Mouse (Mus musculus): ENCODE results near the gene Ryr2.

The Ryr2 gene

DNA sequence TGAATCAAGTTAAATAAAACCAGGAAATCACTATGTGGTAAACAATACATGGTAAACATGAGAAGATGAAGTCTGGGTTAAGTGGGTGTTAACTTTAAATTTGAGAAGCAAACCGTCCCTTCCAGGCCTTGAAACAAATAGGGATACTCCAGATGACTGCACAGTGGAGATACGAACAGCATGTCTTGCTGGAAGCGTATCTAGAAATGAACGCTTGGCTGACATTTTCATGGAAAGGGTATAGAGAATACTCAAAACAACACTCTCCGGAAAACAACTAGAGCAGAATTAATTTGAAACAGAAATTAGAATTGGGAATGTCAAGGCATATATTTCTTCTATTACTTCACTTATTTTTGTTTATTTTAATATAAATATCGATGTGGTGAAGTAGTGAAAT lies 329.0 kb downstream of the Ryr2 start:
- DNase-seq (ENCODE audit: low read depth, low spot score) = no peak

DNA sequence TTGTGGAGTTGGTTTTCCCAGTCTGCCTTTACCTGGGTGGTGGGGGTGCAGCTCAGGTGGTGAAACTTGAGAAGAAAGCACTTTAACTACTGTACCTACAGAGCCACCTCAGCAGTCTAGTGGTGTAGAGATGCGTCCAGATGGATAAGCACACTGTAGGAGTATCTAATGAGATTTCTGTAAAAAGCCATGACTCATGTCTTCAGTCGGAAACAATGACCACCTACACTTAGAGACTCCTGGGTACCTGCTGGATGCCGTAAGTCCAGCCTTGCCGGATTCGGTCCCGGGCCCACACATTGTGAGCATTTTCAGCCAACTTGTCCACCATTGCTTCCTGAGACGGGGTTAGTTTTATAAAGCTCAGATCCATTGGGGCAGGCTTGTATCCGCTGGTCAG lies 334.6 kb downstream of the Ryr2 start:
- DNase-seq (ENCODE audit: low read depth, low spot score) = no peak

DNA sequence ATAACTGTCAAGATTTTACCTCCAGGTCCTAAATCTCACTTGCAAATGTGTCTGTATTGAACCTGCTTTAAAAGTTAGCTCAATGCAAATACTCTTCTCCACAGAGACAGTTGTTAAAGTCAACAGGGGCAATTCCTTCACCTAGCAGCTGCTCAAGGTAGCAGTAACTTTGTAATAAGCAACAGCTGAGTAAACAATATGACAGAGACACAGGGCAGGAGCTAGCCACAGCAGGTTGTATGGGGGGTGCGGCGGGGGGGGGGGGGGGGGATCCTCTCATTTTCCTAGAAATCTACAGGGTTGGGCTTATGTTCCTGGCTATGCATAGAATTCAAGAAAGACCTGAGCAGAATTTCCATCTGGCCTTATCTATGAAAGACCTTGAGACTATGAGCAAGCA lies 339.8 kb downstream of the Ryr2 start:
- no peak for DNase-seq (ENCODE audit: low read depth, low spot score)

DNA sequence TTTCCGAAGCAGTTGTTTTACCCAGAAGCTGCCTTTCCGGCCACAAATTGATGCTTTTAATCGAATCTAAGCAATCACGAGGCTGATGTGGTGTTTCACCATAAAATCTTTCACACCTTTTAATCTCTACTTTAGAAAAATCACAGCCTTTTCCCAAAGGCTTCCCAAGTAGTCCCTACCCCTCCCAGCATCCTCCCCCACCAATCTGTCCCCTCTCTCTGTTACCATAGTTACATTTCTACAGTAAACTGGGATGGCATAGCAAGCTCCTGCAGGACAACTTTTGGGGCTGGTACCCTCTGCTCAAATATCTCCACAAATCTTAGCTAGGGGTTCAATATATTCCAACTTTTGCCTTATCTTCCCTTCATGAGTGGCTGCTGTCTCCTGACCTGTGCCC lies 342.8 kb downstream of the Ryr2 start:
- peak; percentile 53 for DNase-seq (ENCODE audit: low read depth, low spot score)

DNA sequence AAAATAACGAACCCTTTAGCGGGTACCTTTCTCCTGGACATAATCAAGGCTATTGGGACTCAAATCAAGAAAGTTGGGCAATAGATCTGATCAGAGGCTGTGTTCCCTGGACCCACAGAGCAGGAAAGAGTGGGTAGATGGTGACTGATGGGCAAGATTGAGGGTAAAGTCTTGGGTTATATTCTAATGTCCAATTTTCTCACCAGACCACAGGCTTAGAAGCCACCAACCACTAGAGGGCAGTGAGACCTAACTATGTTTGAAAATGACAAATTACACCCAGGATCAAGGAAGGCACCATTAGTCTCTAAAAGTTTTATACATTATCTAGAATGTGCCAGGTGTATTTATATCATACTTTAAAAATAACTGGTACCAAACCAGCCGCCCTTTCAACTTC lies 343.6 kb downstream of the Ryr2 start:
- DNase-seq (ENCODE audit: low read depth, low spot score) = no peak

DNA sequence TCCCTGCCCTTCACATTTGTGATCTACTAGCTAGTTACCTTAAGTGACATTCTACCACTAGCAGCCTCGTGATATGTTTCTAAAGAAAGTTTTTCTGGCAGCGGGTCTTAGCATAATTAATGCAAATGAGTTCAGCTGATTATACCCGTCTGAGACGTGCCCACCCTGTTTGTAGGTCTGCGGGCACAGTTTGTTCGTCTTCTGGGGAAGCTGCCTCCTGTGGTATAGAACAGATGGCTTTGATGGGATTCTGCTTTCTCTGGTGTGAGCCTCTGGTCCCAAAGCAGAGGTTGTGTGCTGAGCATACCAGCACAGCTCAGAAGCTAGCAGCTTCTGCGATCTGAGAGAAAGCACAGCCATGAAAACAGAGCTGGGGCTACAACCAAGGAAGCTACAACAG lies 348.9 kb downstream of the Ryr2 start:
- DNase-seq (ENCODE audit: low read depth, low spot score) = peak; percentile 60

DNA sequence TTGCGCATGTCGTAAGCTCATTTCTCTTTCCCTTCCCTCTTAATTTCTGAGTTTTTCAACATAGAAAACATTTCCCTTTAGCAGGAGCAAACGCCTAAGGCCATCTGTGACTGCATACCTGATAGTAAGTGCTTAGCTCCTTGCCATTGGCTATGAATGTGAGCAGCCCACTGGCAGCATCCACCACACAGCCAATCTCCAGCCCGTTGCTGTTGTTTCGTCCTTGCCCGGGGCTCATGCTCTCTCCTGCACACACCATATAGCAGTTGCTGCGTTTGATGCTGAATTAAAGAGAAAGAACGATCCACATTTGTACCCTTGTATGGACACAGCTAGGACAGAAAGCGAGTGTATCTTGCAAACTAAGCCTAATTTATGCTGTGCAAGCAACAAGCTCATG lies 361.3 kb downstream of the Ryr2 start:
- DNase-seq (ENCODE audit: low read depth, low spot score) = no peak

DNA sequence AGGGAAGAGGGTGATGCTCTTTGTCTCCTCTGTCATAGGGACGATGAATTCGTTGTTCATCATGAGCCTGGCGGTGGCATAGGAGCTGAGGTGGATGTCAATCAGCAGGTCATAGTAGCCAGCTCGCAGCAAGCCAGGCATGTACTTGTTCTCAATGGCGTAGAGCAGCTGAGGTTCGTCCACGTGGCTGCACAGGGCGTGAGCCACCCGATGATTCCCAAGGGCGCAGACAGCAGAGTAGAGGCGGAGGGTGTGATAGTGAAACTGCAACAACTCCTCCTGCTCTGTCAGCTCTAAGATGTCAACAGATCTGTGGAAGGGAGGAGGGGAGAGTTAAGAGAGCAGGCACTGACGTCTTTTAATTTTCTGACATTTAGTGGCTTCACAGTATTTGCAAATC lies 368.5 kb downstream of the Ryr2 start:
- no peak for DNase-seq (ENCODE audit: low read depth, low spot score)

DNA sequence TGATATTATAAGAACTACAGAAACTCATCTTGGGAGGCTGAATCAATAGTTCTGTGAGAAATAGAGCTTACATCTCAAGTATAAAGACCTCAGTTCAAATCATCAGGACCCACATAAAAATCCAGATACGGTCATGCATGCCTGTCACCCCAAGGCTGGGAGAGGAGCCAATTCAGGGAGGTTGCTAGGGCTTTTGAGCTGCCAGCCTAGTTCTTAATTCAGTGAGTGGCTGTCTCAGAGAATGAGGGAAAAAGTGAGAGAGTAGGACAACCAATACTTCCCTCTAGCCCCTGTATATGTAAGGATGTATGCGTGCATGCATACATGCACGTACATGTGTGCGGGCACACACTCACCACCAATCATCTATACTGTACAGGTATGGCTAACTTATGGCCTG lies 390.5 kb downstream of the Ryr2 start:
- no peak for DNase-seq (ENCODE audit: low read depth, low spot score)

DNA sequence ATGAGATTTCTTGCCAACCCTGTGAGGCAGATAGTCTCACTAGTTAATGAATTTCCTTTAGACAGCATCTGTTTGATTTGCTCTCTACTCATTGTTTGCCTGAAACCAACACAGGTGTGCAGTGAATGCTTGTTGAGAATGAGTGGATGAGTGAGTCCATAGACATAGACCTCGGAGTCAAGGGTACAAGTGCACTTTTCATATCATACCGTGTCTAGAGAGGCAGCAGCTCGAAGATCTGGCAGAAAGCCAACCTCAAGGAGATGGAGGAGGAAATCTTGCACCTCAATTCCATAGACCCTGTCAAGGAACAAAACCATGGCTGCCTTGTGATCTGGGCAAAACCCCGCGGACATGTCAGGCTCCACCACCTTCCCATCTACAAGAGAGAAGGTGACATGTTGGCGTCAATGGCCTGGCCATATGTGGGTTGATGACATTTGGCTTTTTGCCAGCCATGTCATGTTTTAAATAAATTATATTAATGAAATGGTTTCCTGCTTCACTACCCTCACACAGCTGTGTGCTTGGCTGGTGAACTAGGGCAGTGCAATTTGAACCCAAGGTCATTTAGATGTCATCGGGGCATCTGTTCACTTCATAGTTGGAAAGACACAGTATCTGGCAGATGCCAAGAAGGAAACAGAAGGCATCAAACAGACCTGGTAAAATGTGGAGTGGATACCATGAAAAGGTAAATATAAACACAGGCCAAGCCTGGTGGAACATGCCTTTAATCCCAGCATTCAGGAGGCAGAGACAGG lies 396.9 kb downstream of the Ryr2 start:
- DNase-seq (ENCODE audit: low read depth, low spot score) = no peak

DNA sequence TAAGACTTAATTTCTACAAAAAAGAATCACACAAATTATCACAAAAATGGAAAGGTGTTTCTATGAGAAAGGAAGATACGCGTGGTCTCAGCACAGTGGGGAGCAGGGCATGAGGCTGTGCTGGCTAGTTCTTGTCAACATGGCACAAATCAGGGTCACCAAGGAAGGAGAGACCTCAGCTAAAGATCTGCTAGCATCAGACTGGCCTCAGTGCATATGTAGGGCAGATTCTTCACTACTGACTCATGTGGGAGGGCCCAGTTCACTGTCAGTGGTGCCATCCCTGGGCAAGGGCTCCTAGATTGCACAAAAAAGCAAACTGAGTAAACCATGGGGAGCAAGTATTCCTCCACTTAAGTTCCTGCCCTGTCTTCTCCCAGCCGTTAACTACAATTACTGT lies 405.0 kb downstream of the Ryr2 start:
- no peak for DNase-seq (ENCODE audit: low read depth, low spot score)

DNA sequence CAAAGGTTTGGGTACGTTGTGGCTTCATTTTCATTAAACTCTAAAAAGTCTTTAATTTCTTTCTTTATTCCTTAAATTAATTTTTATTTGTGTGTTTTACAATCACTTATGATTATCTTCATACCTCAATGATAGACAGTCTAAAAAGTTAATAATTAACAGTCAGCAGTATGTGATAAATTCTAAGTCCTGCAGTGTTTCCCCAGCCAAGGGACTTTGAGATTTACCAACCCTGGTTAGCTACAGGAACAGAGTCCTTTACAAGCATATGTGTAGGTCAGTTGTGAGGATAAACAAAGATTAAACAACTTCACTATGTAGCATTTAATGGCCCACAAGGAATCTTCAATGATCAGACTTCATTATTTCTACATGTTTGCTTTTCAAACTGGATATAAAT lies 410.2 kb downstream of the Ryr2 start:
- DNase-seq (ENCODE audit: low read depth, low spot score) = no peak

DNA sequence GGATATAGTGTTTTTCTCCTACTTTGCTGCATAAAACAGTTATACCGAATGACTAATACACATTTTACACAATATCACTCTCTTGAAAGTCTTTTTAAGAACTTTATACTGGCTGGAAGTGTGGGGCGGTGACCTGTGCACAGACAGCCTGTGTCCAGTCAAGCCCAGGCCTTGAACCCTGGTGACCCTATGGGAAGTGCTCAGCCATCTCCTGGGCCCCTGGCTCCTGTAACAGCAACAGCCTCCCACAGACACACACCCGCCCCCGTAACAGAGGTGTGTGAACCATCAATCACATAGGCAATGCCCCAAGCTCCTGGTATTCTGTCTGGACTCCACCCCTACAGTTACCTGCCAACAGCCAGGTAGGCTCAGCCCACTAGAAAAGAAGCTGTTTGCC lies 424.9 kb downstream of the Ryr2 start:
- no peak for DNase-seq (ENCODE audit: low read depth, low spot score)

DNA sequence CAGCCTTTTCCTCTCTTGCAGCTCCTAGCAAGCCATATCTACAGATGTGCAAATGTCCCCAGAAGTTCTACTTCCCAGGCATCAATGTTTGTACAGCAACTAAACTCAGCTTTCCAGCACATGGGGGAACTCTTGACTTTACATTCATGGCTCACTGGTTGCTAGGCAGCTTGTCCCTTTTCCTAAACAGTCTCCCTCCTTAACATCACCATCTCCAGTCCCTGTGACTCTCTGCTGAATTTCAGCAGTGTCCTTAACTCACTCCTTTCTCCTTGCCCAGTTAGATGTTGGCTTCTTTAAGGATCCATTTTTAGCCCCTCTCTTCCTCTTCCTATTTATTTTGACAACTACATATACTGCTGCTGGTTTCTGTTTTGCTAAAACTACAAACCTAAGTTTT lies 443.9 kb downstream of the Ryr2 start:
- no peak for DNase-seq (ENCODE audit: low read depth, low spot score)

DNA sequence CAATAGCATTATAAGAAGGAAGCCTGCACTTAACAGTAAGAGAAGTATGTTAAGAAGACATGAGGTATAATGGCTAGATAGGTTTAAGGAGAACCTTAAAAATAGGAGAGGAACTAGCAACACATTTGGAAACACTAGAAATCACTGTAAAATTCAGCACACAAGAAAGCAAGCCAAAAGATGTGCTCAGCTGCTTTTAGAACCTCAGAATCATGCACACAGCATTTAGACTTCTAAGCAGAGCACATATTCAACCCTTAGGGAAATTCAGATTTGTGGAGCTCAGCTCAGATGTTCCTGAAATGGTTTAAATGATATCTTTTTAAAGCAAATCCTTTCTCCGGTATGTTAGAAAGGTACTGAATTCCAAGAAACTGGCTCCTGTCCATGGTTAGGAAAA lies 461.9 kb downstream of the Ryr2 start:
- peak; percentile 81 for DNase-seq (ENCODE audit: low read depth, low spot score)

DNA sequence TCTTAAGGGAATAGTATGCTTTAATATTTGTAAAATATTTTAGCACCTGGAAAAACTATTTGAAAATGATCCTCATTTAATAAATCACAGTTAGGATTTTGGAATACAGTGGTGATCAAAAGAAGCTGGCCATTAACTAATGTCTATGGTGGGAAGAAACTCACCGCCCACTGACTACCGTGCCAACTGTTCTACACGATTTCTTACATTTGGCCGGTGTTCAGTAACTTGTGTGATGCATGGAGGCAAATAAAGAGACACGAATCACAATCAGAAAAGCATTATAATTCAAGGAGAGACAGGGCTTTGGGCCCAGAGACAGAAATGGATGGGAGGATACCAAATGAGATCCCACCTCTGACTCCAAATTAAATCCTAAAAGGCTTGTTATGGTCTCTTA lies 470.4 kb downstream of the Ryr2 start:
- DNase-seq (ENCODE audit: low read depth, low spot score) = peak; percentile 52

DNA sequence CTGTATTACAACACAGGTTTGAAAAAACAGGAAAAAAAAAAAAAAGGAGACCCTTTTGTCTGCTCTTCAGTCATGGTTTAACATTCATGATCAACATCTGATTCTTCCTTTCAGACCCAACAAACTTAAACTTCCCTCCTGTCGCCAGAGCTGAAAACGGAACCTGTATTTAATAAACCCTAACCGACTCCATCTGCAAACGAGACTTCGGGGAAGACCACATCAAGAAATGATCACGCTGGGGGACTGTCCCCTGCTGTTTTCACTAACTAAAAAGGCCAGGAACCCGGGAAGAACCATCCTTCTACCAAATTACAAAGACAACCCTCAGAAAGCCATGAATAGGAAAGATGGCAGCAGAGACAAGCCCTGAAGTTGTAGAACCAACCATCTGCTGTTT lies 482.2 kb downstream of the Ryr2 start:
- DNase-seq (ENCODE audit: low read depth, low spot score) = no peak

DNA sequence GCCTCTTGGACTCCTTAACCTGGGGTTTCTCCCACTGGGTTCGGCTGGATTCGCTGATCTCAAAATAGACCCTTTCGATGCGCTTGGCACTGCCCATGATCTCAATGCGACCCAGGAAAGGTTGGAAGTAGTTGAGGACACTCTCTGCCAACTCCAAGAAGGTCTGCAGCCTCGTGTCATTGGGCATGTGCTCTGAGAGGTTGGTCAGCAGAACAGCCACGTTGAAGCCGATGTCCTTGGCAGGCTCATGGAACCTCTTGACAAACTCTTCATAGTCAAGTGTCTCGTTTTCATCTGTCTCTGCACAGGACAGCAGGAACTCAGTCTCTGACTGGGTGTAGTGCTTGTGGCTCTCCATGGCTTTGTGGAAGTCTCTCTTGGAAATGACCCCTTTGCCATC lies 511.3 kb downstream of the Ryr2 start:
- DNase-seq (ENCODE audit: low read depth, low spot score) = no peak

DNA sequence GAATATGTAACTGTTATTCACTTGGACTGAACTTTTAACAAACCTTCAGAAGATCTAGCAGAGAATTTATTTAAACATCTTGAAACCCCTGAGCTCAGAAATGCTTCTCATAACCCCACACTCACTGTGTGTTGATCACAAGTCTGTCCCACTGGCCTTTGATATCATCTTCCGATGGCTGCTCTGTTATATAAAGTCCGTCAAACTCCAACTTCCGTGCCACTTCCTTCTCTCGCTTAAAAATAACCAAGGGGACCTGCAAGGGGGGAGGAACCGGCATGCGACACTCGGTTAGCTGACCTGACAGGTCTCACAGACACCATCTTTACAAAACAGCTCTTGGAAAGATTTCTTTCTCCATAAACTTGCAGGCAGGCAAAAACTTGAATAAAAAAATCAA lies 521.5 kb downstream of the Ryr2 start:
- no peak for DNase-seq (ENCODE audit: low read depth, low spot score)

DNA sequence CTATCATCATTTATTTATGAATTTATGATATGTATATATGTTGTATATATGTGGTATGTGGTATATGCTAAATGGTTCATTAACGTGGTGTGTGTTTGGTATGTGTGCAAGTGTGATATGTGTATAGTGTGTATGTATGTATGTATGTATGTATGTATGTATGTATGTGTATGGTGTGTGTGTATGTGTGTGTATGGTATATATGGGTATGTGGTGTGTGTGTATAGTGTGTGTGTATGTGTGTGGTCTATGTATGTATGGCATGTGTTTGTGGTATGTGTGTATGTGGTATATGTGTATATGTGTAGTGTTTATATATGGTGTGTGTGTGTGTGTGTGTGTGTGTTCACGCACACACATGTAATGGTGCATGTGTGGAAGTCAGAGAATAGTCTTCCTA lies 534.2 kb downstream of the Ryr2 start:
- no peak for DNase-seq (ENCODE audit: low read depth, low spot score)

DNA sequence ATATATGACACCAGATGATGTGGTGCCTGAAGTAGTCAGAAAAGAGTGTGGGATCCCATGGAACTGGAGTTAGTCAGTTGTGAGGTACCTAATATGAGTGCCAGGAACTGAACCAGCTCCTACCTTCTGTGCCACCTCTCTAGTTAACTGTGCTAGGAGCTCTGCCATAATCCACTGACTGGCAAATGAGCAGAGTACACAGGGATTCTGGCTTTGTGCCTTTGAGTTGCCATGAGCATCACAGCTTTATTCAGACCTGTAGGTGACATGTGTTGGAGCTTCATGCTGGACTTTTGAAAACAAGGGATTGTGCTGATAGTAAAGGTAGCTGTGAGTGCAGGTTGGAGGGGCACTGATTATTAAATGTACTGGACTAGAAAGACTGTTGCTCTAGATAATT lies 539.4 kb downstream of the Ryr2 start:
- DNase-seq (ENCODE audit: low read depth, low spot score) = no peak

DNA sequence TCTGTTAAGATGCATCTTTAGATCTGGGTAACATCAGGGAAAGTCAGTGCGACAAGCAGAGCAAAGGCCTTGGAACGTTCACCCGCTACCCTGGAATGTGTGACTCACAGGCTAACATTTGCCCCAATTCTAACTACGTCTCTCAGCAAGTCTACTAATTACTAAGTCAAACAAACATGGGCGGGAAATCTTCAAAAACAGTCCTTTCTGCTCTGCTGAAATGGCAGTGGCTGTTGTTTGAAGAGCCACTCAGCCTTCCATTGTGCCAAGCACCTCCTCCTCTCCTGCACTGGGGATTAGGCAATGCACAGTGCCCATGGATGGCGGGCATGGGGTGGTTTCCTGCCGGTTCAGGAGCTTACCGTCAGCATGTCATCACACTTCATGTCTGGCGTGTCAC lies 540.3 kb downstream of the Ryr2 start:
- no peak for DNase-seq (ENCODE audit: low read depth, low spot score)

DNA sequence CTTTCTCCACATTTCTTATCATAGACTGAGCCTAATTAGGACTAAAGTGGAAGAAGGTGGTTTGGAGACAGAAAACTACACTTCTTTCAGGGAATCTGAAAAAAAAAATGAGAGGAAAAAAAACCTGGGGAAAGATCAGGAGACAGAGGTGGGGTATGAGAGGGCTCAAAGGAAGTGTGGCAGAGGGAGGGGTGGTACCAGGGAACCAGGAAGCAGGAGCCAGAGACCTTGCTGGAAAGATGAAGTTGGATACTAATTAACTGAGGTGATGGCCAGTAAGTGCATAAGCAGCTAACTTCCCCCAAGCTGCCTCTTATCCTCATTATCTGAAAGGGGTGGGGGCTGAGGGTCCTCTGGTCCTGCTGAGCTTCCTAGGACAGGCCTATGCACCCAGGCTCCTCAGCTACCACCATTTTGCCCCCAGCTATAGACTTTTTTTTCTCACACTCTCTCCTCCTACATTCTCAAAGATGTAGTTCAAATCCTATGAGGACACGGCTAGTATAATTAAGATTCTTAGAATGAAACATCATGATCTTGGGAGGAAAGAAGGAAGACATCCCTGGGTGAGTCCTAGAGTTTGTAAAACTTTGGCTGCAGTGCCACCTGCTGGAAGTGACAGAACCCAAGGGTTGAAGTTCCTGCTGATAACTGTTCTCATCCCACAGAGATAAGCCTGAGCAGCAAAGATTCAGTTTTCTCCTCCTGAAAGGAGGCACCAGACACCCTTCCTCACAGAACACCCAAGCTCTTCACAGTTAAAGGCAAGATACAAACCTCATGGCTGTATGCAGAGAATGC lies 543.3 kb downstream of the Ryr2 start:
- peak; percentile 47 for DNase-seq (ENCODE audit: low read depth, low spot score)
